Mouse (Mus musculus) midbrain, embryonic 13.5 days (tissue): ENCODE results near the gene Csnk2a2. TPM values are rescaled to one million over a fixed set of nuclear protein-coding genes. Genes with fewer than 3 reads are reported as not detected.

ENCODE experiments used
- ATAC-seq: fragments of 200-750 bp; cut with Nextera tagmentation; 2 replicates; pipeline ENCODE4 v1.8.0; 2017; ENCODE audit warnings: mild to moderate bottlenecking, moderate TSS enrichment, moderate library complexity
- H3K27ac ChIP-seq: fragments of 300-500 bp; sonication (generic); 2 replicates; pipeline ENCODE4 v1.5.1; 2015; ENCODE audit warnings: inconsistent platforms, mild to moderate bottlenecking, moderate library complexity
- H3K27me3 ChIP-seq: fragments of 300-500 bp; sonication (generic); 2 replicates; pipeline ENCODE4 v1.6.1; 2015; ENCODE audit warnings: mild to moderate bottlenecking, inconsistent platforms
- H3K36me3 ChIP-seq: fragments of 300-500 bp; sonication (generic); 2 replicates; pipeline ENCODE4 v1.6.1; 2015; ENCODE audit warnings: mild to moderate bottlenecking, inconsistent platforms
- H3K4me1 ChIP-seq: fragments of 300-500 bp; sonication (generic); replicated peaks from 2 replicates; pipeline ENCODE4 v1.6.1; 2015; ENCODE audit warnings: inconsistent platforms
- H3K4me2 ChIP-seq: fragments of 300-500 bp; sonication (generic); replicated peaks from 2 replicates; pipeline ENCODE4 v1.6.1; 2015; ENCODE audit warnings: moderate library complexity, mild to moderate bottlenecking, inconsistent platforms
- H3K4me3 ChIP-seq: fragments of 300-500 bp; sonication (generic); replicated peaks from 2 replicates; pipeline ENCODE4 v1.5.1; 2015; ENCODE audit warnings: mild to moderate bottlenecking, inconsistent platforms
- H3K9ac ChIP-seq: fragments of 300-500 bp; sonication (generic); replicated peaks from 2 replicates; pipeline ENCODE4 v1.6.1; 2015; ENCODE audit warnings: mild to moderate bottlenecking, inconsistent platforms
- H3K9me3 ChIP-seq: fragments of 300-500 bp; sonication (generic); 2 replicates; pipeline ENCODE4 v1.6.1; 2016; ENCODE audit warnings: mild to moderate bottlenecking, inconsistent platforms
- whole genome bisulfite sequencing: fragments of 180-500 bp; shearing (Covaris S2); methylation state at CpG from one replicate; pipeline ENCODE4 v1.1.7; 2015; 5-methylcytosine and 5-hydroxymethylcytosine counted together
- polyA plus RNA-seq: library from polyadenylated mRNA; unstranded; fragments of >200 nt; fragmentation: Nextera tagmentation; extraction: Ambion mirVana; gene quantifications from 2 replicates; pipeline ENCODE4 v1.2.1, GENCODE M21; 2015

Gene Csnk2a2
- polyA plus RNA-seq, 1 experiment from 2014 or later = 11.2 TPM

GRCm38 (mm10) chr8:95504835-95505234, 15.0 kb upstream of the Csnk2a2 start:
- H3K27me3 ChIP-seq = no peaks in the 10 kb centered on the region
- no peak for ATAC-seq
- no peaks in the 10 kb centered on the region for H3K9me3 ChIP-seq
- H3K4me2 ChIP-seq = no peak overlapping the region
- no peak overlapping the region for H3K27ac ChIP-seq
- no peaks in the 10 kb centered on the region for H3K36me3 ChIP-seq
- WGBS = 62% methylated on average over 5 of the region's 5 CpGs
- H3K4me3 ChIP-seq = no peak overlapping the region
- no peak overlapping the region for H3K9ac ChIP-seq
- no peaks in the 10 kb centered on the region for H3K4me1 ChIP-seq

GRCm38 (mm10) chr8:95502431-95502830, 12.6 kb upstream of the Csnk2a2 start:
- H3K27me3 ChIP-seq = no peaks in the 10 kb centered on the region

GRCm38 (mm10) chr8:95500436-95500835, 10.6 kb upstream of the Csnk2a2 start:
- Histone ChIP-seq H3K36me3 (no peaks in the 10 kb centered on the region), H3K4me2 (no peak overlapping the region), H3K9ac (no peak overlapping the region), H3K4me1 (no peaks in the 10 kb centered on the region), H3K4me3 (no peak overlapping the region), H3K27me3 (no peaks in the 10 kb centered on the region), H3K27ac (no peak overlapping the region), H3K9me3 (no peaks in the 10 kb centered on the region)
- no peak for ATAC-seq
- 93% methylated on average over 5 of the region's 5 CpGs for WGBS

More at GRCm38 (mm10) chr8:95502431-95502830, 12.6 kb upstream of the Csnk2a2 start:
- H3K9me3 ChIP-seq = no peaks in the 10 kb centered on the region
- H3K4me1 ChIP-seq = no peaks in the 10 kb centered on the region
- ATAC-seq = no peak
- 90% methylated on average over 7 of the region's 7 CpGs for WGBS
- H3K9ac ChIP-seq = no peak overlapping the region
- H3K4me2 ChIP-seq = no peak overlapping the region
- H3K4me3 ChIP-seq = no peak overlapping the region
- H3K27ac ChIP-seq = no peak overlapping the region
- H3K36me3 ChIP-seq = no peaks in the 10 kb centered on the region

- H3K27ac ChIP-seq = no peak overlapping the region
- H3K36me3 ChIP-seq = no peaks in the 10 kb centered on the region
- no peak overlapping the region for H3K9ac ChIP-seq
- no peak for ATAC-seq
- H3K4me2 ChIP-seq = no peak overlapping the region
- H3K9me3 ChIP-seq = no peaks in the 10 kb centered on the region
- no peak overlapping the region for H3K4me3 ChIP-seq
- no peaks in the 10 kb centered on the region for H3K27me3 ChIP-seq
- H3K4me1 ChIP-seq = no peaks in the 10 kb centered on the region
- 69% methylated on average over 4 of the region's 4 CpGs for WGBS
Observed at GRCm38 (mm10) chr8:95499266-95500064, 9.6 kb upstream of the Csnk2a2 start.

- Histone ChIP-seq H3K9ac (no peak overlapping the region), H3K4me2 (no peak overlapping the region), H3K4me1 (no peaks in the 10 kb centered on the region), H3K4me3 (no peak overlapping the region), H3K27ac (no peak overlapping the region), H3K36me3 (no peaks in the 10 kb centered on the region), H3K27me3 (no peaks in the 10 kb centered on the region), H3K9me3 (no peaks in the 10 kb centered on the region)
- WGBS = 86% methylated on average over 3 of the region's 3 CpGs
- no peak for ATAC-seq
Observed at GRCm38 (mm10) chr8:95497821-95498220, 8.0 kb upstream of the Csnk2a2 start.

GRCm38 (mm10) chr8:95496420-95496819, 6.6 kb upstream of the Csnk2a2 start:
- no peak for ATAC-seq
- WGBS = 46% methylated on average over 3 of the region's 3 CpGs
- Histone ChIP-seq H3K4me1 (no peaks in the 10 kb centered on the region), H3K36me3 (no peaks in the 10 kb centered on the region), H3K4me3 (no peak overlapping the region), H3K27ac (no peak overlapping the region), H3K9me3 (no peaks in the 10 kb centered on the region), H3K27me3 (no peaks in the 10 kb centered on the region), H3K4me2 (no peak overlapping the region), H3K9ac (no peak overlapping the region)

GRCm38 (mm10) chr8:95495444-95495843, 5.6 kb upstream of the Csnk2a2 start:
- Histone ChIP-seq H3K36me3 (no peaks in the 10 kb centered on the region), H3K4me3 (no peak overlapping the region), H3K27ac (no peak overlapping the region), H3K9ac (no peak overlapping the region), H3K4me2 (no peak overlapping the region), H3K27me3 (no peaks in the 10 kb centered on the region), H3K4me1 (no peaks in the 10 kb centered on the region), H3K9me3 (no peaks in the 10 kb centered on the region)
- WGBS = 83% methylated on average over 6 of the region's 6 CpGs
- ATAC-seq = no peak

GRCm38 (mm10) chr8:95492057-95492456, 2.2 kb upstream of the Csnk2a2 start:
- no peak overlapping the region for H3K27ac ChIP-seq
- H3K9me3 ChIP-seq = no peaks in the 10 kb centered on the region
- 74% methylated on average over 4 of the region's 4 CpGs for WGBS
- H3K27me3 ChIP-seq = no peaks in the 10 kb centered on the region
- H3K36me3 ChIP-seq = no peaks in the 10 kb centered on the region
- H3K4me3 ChIP-seq = no peak overlapping the region
- no peak overlapping the region for H3K4me2 ChIP-seq
- no peak overlapping the region for H3K9ac ChIP-seq
- no peak for ATAC-seq
- peaks cover 15% of the 10 kb centered on the region for H3K4me1 ChIP-seq

- peak overlapping the region; percentile 97 for H3K9ac ChIP-seq
- peaks cover 23% of the 10 kb centered on the region for H3K36me3 ChIP-seq
- peaks cover 22% of the 10 kb centered on the region for H3K4me1 ChIP-seq
- no peaks in the 10 kb centered on the region for H3K27me3 ChIP-seq
- H3K4me3 ChIP-seq = peak overlapping the region; percentile 98
- ATAC-seq = peak; percentile 94
- H3K4me2 ChIP-seq = peak overlapping the region; percentile 97
- H3K9me3 ChIP-seq = no peaks in the 10 kb centered on the region
- no peak overlapping the region for H3K27ac ChIP-seq
- 5% methylated on average over 9 of the region's 42 CpGs for WGBS
Observed at GRCm38 (mm10) chr8:95488698-95489332, 1.0 kb downstream of the Csnk2a2 start.

GRCm38 (mm10) chr8:95487800-95488697, 1.8 kb downstream of the Csnk2a2 start:
- Histone ChIP-seq H3K9me3 (no peaks in the 10 kb centered on the region), H3K4me1 (peaks cover 22% of the 10 kb centered on the region), H3K36me3 (peaks cover 30% of the 10 kb centered on the region), H3K27me3 (no peaks in the 10 kb centered on the region), H3K27ac (no peak overlapping the region), H3K4me3 (peak overlapping the region; percentile 98), H3K4me2 (peak overlapping the region; percentile 97), H3K9ac (peak overlapping the region; percentile 97)
- 2% methylated on average over 63 of the region's 95 CpGs for WGBS
- peak; percentile 66 for ATAC-seq

- Histone ChIP-seq H3K36me3 (peaks cover 78% of the 10 kb centered on the region), H3K4me2 (no peak overlapping the region), H3K4me1 (no peaks in the 10 kb centered on the region), H3K9ac (no peak overlapping the region), H3K4me3 (no peak overlapping the region), H3K27me3 (no peaks in the 10 kb centered on the region), H3K27ac (no peak overlapping the region), H3K9me3 (no peaks in the 10 kb centered on the region)
- ATAC-seq = no peak
- WGBS = over 99% methylated on average over 4 of the region's 4 CpGs
Observed at GRCm38 (mm10) chr8:95470008-95470407, 19.8 kb downstream of the Csnk2a2 start.

GRCm38 (mm10) chr8:95468995-95469394, 20.8 kb downstream of the Csnk2a2 start:
- Histone ChIP-seq H3K4me2 (no peak overlapping the region), H3K36me3 (peaks cover 79% of the 10 kb centered on the region), H3K27me3 (no peaks in the 10 kb centered on the region), H3K4me1 (no peaks in the 10 kb centered on the region), H3K4me3 (no peak overlapping the region), H3K9ac (no peak overlapping the region), H3K27ac (no peak overlapping the region), H3K9me3 (no peaks in the 10 kb centered on the region)
- ATAC-seq = no peak
- 96% methylated on average over 3 of the region's 3 CpGs for WGBS
